Mouse (Mus musculus): ENCODE results near the gene Fastkd5.
"Not testable (repeated sequence)": the region's sequence is repeated elsewhere in the genome, so short reads cannot be mapped to it uniquely, and the experiment has no call there.

Gene Fastkd5

DNA sequence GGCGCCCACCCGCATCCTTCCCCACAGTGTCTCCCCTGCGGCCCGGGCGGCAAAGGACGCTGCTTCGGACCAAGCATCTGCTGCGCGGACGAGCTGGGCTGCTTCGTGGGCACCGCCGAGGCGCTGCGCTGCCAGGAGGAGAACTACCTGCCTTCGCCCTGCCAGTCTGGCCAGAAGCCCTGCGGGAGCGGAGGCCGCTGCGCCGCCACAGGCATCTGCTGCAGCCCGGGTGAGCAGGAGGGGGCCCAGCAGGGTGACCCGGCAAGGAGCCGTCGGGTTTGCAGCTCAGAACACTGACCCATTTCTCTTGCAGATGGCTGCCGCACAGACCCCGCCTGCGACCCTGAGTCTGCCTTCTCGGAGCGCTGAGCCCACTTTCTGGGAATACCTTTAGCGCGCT, 53.3 kb downstream of the Fastkd5 start:
- not testable (repeated sequence) for DNase-seq

DNA sequence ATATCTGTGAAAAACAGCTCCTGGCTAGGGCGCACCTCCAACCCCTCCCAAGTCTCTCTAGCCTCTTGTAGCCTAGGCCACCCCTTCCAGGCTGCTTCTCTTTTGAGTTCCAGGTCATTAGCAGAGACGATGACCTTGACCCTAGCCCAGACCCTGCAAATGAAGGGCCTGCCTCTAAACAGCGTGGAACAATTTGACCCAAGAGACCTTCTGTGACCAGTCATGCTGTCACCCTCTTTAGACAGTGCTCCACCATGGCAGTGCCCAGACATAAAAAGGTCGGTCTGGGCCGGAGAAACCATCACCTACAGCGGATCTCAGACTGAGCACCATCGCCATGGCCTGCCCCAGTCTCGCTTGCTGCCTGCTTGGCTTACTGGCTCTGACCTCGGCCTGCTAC, 54.0 kb downstream of the Fastkd5 start, which contains the start of gene Oxt:
TSS of gene Oxt (plus strand) at position 301 of the 400 bp plus-strand sequence.
- no peak for DNase-seq

DNA sequence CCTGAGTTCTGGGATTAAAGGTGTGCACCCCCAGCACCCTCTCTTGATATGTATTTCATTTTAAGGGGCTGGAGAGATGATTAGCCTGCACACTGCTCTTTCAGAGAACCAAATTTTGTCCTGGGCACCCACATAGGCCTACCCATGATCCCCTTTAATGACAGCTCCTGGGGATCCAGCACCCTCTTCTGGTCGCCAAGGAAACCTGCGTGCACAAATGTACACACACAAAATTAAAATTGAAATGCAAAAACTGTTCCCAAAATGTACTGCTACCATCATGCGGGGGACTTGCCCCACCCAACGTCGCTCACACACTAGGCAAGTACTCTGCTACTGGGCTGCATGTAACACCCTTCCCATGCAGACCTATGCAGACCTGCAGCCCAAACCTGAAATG, 54.9 kb downstream of the Fastkd5 start:
- no peak for DNase-seq

DNA sequence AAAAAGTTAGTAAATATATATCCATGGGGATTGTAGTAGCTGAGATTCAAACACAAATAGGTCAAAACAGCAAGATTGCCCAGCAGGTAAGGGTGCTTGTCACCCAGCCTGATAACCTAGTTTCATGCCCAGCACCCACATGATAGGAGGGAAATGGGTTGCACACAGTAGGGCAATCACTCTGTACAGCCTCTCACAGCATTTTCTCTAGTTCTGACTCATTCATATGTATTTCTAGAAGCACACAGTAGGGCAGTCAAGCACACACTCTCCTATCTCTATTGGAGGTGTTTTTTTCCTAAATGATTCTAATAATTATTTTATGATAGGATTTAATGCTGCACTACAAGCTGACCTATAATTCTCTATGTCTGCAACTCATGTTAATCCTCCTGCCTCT, 59.9 kb downstream of the Fastkd5 start:
- no peak for DNase-seq

DNA sequence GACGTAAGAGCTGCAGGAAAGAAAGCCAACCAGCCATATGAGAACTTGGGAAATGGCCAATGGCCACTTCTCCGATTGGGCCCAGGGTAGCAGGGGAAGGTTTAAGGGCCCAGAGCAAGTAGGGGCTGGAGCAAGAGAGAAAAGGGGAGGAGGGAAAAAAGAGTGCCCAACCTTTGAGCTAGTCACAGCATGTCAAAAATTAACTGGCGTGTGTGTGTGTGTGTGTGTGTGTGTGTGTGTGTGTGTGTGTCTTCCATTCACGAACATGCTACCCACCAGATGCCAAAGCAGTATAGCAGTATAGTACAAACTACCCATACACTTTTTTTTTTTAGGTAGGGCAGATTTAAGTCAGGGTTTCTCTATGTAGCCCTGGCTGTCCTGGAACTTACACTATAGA, 60.9 kb downstream of the Fastkd5 start:
- no peak for DNase-seq

DNA sequence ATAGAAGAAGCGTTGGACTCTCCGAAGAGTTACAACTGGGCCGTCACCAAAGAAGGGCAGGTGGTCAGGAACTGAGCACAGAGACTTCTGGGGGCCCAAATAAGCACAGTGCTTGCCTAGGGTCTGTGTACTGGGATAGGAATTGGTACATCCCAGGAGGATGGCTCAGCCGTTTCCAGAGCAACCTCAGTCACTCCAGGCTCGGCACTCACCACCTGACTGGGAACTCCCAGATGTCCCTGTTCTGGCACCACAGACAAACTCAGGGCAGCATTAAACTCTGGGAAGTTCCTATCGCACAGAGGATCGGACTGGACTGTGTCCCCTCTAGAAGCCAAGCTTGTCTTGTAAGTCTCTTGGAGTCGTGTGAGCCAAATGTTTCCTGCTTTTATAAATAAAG, 64.8 kb downstream of the Fastkd5 start:
- no peak for DNase-seq

DNA sequence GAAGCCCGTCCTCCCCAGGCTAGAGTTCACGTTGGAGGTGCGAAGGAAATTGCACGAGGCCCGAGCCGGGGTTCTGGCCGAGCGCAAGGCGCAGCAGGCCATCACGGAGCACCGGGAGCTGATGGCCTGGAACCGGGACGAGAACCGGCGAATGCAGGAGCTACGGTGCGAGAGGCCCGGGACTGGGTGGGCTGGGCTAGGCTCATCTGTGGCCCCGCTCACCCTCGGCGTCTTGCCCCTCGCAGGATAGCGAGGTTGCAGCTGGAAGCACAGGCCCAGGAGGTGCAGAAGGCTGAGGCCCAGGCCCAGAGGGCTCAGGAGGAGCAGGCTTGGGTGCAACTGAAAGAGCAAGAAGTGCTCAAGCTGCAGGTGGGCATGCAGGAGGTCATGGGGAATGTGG, 65.8 kb downstream of the Fastkd5 start:
- no peak for DNase-seq
